Mouse (Mus musculus): ENCODE measurements at regions not wholly inside any gene's neighbourhood (a gene's known extent, or its start where the extent isn't known, plus 50 kb on each side); places are given as distances from the start of the nearest gene placed in this dataset.

DNA sequence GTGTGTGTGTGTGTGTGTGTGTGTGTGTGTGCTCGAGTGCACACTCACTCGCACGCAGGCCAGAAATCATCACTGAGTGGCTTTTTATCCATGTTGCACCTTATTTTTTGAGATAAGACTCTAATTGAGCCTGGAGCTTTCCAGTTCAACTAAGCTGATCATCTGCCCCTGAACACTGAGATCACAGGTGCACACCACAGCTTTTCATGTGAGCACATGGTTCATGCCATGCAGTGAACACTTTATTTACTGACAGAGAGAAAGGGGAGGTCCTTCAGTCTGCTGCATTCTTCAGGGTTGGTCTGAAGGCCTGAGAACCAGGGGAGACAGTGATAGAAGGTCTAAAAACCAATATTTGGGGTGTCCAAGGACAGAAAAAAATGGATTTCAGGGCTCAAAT lies 161.7 kb upstream of the Olig3 start:
- in situ Hi-C loops (cut with MboI; ENCODE audit: low pct_unique_long_range_greater_than_20kb in 1 of 2, low sequenced_read_pairs in 2 of 2, unreplicated experiment in 1 of 2), result no loop called here

- in situ Hi-C loops (cut with MboI; ENCODE audit: low pct_unique_long_range_greater_than_20kb in 1 of 2, low sequenced_read_pairs in 2 of 2, unreplicated experiment in 1 of 2), result no loop called here
Measured at GRCm38 (mm10) chr10:19192971-19193758, 163.2 kb upstream of the Olig3 start.

- in situ Hi-C loops (cut with MboI; ENCODE audit: low pct_unique_long_range_greater_than_20kb in 1 of 2, low sequenced_read_pairs in 2 of 2, unreplicated experiment in 1 of 2), result no loop called here
Measured at GRCm38 (mm10) chr10:19192221-19192620, 164.1 kb upstream of the Olig3 start.

DNA sequence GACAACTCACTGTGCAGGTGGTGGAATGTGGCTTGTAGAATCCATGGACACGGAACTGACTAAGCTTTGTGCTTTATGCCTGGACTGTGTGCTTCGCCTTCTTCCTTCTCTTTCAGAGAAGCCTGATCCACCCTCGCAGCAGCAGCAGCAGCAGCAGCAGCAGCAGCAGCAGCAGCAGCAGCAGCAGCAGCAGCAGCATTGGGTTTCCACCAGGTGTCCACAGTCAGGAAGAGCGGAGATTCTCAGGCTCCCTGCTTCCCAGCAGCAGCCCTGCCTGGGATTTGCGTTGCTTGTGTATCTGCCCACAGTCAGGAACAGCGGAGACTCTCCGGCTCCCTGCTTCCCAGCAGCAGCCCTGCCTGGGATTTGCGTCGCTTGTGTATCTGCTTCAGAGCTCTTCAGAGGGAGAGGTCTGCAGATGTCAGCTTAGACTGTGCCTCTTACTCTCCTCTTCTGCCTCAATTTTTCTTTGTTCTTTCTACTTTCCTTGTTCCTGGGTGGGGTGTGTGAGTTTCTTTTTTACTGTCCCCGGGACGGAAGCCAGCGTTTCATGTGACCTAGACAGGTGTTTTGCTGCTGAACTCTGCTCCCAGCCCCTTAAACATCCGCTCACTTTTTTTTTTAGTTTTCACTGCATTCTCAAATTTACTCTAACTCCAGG lies 168.1 kb upstream of the Olig3 start:
- in situ Hi-C loops (cut with MboI; ENCODE audit: low pct_unique_long_range_greater_than_20kb in 1 of 2, low sequenced_read_pairs in 2 of 2, unreplicated experiment in 1 of 2), result loop anchor here in 1 of 2 experiments (10.0 kb wide), 1 partner anchor 173 kb away; the partner anchor contains the start of gene Tnfaip3

DNA sequence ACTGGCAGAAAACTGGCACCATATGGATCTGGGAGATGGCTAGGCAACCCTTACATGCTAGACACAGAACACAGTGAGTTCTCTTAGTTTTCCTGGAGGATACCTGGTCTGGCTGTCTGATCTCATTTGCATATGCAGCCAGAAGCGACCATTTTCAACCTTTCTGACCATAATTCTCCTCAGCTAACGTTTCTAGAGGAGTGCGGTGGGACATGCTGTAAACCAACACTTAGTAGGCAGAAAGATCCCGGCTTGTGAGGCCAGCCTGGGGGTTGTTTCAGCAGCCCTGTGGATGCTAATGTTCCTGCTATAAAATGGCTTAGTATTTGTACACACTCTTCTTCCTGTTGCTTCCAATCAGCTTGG lies 168.6 kb upstream of the Olig3 start:
- in situ Hi-C loops (cut with MboI; ENCODE audit: low pct_unique_long_range_greater_than_20kb in 1 of 2, low sequenced_read_pairs in 2 of 2, unreplicated experiment in 1 of 2), result loop anchor here in 1 of 2 experiments (10.0 kb wide), 1 partner anchor 173 kb away; the partner anchor contains the start of gene Tnfaip3

- in situ Hi-C loops (cut with MboI; ENCODE audit: low pct_unique_long_range_greater_than_20kb in 1 of 2, low sequenced_read_pairs in 2 of 2, unreplicated experiment in 1 of 2), result loop anchor here in 1 of 2 experiments (10.0 kb wide), 1 partner anchor 172 kb away; the partner anchor contains the start of gene Tnfaip3
Measured at GRCm38 (mm10) chr10:19187084-19187615, 169.2 kb upstream of the Olig3 start.

DNA sequence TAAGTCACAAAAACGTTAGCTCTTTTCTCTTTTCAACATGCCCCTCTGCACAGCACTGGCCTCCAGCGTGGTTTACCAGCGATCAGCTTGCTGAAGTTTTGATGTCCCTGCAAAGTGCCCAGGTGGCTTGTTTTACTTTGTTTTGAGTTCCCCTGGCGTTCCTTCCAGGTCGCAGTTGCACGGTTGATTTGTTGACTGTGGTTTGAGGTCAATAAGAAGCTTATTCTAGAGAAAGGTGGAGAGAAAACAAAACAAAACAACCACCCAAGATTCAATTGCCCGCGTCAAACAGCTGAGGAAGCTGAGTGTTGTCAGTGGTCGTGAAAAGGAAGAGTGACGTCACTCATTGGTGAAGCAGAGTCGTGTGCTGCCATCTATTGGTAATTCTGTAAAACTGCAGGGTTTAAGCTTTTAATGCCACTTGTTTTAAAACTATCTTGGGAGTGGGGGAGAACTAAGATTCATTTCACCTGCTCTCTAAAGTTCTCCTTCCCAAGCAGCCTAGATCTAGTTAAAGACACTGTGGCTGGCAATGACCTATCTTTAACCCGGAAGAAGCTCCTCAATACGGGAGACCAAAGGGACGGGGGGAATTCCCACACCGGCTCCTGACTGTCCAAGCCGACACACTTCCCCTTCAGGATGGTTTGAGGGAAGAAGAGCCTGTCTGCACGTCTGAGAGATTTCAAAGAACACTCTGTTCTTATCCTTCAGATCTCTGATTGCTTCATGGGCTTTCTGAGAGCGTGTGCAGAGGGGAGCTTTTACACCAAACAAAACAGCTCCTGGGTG lies 170.3 kb upstream of the Olig3 start:
- in situ Hi-C loops (cut with MboI; ENCODE audit: low pct_unique_long_range_greater_than_20kb in 1 of 2, low sequenced_read_pairs in 2 of 2, unreplicated experiment in 1 of 2), result loop anchor here in 1 of 2 experiments (10.0 kb wide), 1 partner anchor 171 kb away; the partner anchor contains the start of gene Tnfaip3

DNA sequence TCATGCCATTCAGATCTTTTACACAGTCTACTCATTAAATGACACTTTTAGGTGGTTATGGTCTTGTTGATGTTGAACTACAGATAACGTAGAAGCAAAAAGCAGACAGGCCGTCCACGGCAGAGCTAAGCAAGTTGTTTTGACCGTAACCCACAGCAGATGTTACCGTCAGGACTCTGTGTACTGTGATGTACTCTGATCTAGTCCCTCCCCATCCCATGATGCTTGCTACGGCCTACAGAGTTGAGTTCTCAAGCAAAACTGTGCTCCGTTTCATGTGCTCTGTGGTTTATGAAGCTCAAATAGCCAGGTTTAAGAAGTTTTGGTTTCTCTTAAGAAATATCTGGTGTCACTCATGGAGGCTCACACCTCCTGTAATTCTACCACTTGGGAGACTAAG lies 169.4 kb upstream of the Tnfaip3 start:
- in situ Hi-C loops (cut with MboI; ENCODE audit: low pct_unique_long_range_greater_than_20kb in 1 of 2, low sequenced_read_pairs in 2 of 2, unreplicated experiment in 1 of 2), result loop anchor here in 1 of 2 experiments (10.0 kb wide), 1 partner anchor 170 kb away; the partner anchor contains the start of gene Tnfaip3

GRCm38 (mm10) chr10:19177895-19178294 lies 162.4 kb upstream of the Tnfaip3 start:
- in situ Hi-C loops (cut with MboI; ENCODE audit: low pct_unique_long_range_greater_than_20kb in 1 of 2, low sequenced_read_pairs in 2 of 2, unreplicated experiment in 1 of 2), result no loop called here

DNA sequence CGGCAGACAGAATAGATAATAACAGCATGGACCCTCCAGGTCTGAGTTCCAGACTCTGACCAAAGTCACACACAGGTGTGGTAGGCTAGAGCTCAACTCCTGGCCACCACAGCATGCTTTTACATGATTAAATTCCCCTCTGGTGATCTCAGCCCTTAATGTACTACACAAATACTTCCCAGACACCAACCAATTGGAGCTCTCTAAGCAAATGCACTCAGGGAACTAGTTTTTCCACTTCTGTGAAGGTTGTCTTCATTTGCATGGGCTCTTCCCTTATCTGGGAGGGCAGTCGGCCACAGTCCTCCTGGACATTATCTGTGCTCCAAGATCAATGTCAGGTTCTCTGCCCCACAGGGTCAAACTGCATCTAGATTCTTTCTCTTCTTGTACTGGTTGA lies 162.0 kb upstream of the Tnfaip3 start:
- in situ Hi-C loops (cut with MboI; ENCODE audit: low pct_unique_long_range_greater_than_20kb in 1 of 2, low sequenced_read_pairs in 2 of 2, unreplicated experiment in 1 of 2), result no loop called here

- in situ Hi-C loops (cut with MboI; ENCODE audit: low pct_unique_long_range_greater_than_20kb in 1 of 2, low sequenced_read_pairs in 2 of 2, unreplicated experiment in 1 of 2), result no loop called here
Measured at GRCm38 (mm10) chr10:19176249-19176648, 160.8 kb upstream of the Tnfaip3 start.

DNA sequence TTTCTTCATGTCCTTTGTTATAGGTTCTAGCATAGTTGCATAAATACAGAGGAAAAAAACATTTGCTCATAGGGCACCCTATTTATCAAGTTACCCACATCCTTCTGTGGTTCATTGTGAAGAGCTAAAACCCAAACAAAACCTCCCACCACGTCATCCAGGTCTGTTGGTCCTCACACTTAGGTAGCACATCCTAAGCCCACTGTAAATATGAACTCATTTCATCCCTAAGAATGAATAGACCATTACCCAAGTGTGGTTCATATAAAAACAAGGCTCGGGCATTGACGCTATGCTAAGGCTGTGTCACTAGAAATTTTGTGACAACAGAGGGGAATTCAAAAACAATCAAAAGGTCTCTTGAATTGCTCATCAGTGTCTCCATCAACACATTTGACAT lies 156.4 kb upstream of the Tnfaip3 start:
- in situ Hi-C loops (cut with MboI; ENCODE audit: low pct_unique_long_range_greater_than_20kb in 1 of 2, low sequenced_read_pairs in 2 of 2, unreplicated experiment in 1 of 2), result no loop called here

DNA sequence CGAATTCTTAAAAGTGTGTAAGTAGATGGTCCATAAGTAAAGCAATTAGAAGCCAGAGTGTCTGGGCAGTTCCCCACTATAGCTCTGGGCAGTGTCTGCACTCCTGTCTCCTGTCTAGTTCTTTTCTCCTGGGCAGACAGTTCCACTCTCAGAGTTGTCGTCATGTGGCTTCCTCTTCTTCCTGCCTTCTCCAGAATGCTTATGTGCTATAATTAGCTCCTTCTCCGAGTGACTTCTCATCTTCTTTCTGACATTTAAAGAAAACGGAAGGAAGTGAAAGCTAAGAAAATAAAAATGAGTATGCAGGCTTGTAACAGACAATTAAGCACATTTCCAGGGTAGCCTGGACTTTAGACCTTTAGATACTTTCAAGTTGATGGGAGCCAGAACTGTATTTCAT lies 155.1 kb upstream of the Tnfaip3 start:
- in situ Hi-C loops (cut with MboI; ENCODE audit: low pct_unique_long_range_greater_than_20kb in 1 of 2, low sequenced_read_pairs in 2 of 2, unreplicated experiment in 1 of 2), result no loop called here

GRCm38 (mm10) chr10:19169272-19169671 lies 153.8 kb upstream of the Tnfaip3 start:
- in situ Hi-C loops (cut with MboI; ENCODE audit: low pct_unique_long_range_greater_than_20kb in 1 of 2, low sequenced_read_pairs in 2 of 2, unreplicated experiment in 1 of 2), result no loop called here

- in situ Hi-C loops (cut with MboI; ENCODE audit: low pct_unique_long_range_greater_than_20kb in 1 of 2, low sequenced_read_pairs in 2 of 2, unreplicated experiment in 1 of 2), result no loop called here
Measured at GRCm38 (mm10) chr10:19168362-19168761, 152.9 kb upstream of the Tnfaip3 start.

DNA sequence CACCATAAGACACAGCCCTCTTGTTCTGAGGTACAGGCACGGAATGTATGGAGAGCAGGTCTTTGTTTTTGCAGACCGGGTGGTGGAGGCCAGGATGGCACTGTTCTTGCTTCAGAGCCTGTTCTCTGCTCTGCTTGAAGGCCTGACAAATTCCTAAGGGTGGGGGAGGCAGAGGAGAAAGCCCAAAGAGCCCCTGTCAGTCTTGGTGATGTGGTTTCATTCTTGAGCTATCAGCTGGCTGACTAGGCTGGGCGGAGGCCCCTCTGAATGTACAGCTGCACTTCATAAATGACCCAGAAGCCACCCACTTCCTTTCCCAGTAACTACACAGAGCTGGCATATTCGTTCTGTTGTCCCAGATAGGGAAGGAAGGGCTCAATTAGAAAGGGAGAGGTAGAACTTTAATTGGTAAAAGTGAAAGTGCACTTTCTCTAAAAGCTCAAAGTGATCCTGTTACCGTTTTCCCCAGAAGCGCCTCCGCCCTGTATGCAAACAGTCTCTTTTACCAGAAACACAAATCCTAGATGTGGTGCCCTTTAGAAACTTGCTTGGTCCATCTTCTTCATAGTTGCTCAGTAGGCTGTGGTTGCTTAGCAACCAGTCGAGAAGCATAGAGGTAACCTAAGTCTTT lies 152.3 kb upstream of the Tnfaip3 start:
- in situ Hi-C loops (cut with MboI; ENCODE audit: low pct_unique_long_range_greater_than_20kb in 1 of 2, low sequenced_read_pairs in 2 of 2, unreplicated experiment in 1 of 2), result no loop called here

DNA sequence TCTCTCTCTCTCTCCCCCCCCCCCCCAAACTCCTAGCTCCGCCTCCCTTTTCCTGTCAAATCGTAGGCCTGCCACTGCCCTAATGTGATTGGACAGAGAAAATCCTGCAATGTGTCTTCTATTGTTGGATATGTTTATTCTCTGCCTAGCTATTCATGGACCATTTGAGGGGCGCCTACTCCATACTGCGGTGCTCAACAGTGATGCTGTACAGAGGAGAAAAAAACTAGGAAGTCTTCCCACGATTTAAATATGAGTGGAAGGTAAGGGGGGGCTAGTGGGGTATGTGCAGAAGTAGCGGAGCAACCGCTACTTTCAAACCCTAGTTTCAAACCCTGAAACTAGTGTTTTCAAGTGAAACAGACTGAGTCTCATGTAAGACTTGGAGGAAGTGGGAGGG lies 151.6 kb upstream of the Tnfaip3 start:
- in situ Hi-C loops (cut with MboI; ENCODE audit: low pct_unique_long_range_greater_than_20kb in 1 of 2, low sequenced_read_pairs in 2 of 2, unreplicated experiment in 1 of 2), result no loop called here

DNA sequence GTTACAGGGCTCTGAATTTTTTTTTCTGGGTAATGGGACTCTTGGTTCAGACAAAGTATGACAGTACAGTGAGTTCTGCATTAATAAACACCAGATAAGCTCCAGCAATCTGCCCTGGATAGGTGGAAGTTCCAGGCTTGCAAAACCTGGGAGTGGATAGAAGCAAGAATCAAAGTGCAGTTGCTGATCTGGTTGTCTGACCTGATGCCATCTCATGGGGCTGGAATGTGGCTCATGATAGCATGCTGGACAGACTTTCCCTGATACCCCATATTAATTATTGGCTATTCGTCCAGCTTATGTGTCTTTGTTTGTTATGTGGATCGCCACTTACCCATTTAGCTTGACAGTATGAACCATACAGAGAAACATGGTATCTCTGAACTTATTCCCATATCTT lies 146.6 kb upstream of the Tnfaip3 start:
- in situ Hi-C loops (cut with MboI; ENCODE audit: low pct_unique_long_range_greater_than_20kb in 1 of 2, low sequenced_read_pairs in 2 of 2, unreplicated experiment in 1 of 2), result no loop called here
